Mouse (Mus musculus): ENCODE data around the gene Tspan5. TPM values are rescaled to one million over a fixed set of nuclear protein-coding genes. Genes with fewer than 3 reads are reported as not detected.
A peak's percentile ranks its signal among the peaks of the same experiment; 100 is the strongest.

Gene Tspan5
- polyA plus RNA-seq, 1 experiment from 2014 or later = 11.5 TPM

GRCm38 (mm10) chr3:138858649-138859048 lies 116.7 kb downstream of the Tspan5 start:
- Histone ChIP-seq H3K36me3 (ENCODE audit: control insufficient read depth, insufficient read depth, low read length) (no peaks in the 10 kb centered on the region), H3K4me1 (ENCODE audit: control insufficient read depth, insufficient read depth, low read length) (peaks cover 18% of the 10 kb centered on the region), H3K27ac (ENCODE audit: low read length) (no peak overlapping the region; the same call in 1 of the 2 replicates), H3K9me3 (ENCODE audit: control insufficient read depth, low read length) (no peaks in the 10 kb centered on the region), H3K9ac (ENCODE audit: low read depth, low read length) (no peak overlapping the region), H3K4me2 (ENCODE audit: low read depth, low read length) (no peak overlapping the region), H3K27me3 (replicated peaks; ENCODE audit: control insufficient read depth, insufficient read depth, low read length) (no peaks in the 10 kb centered on the region), H3K4me3 (ENCODE audit: low read length) (no peak overlapping the region)
- 72% methylated on average over 6 of the region's 6 CpGs for WGBS
- ATAC-seq = no peak

DNA sequence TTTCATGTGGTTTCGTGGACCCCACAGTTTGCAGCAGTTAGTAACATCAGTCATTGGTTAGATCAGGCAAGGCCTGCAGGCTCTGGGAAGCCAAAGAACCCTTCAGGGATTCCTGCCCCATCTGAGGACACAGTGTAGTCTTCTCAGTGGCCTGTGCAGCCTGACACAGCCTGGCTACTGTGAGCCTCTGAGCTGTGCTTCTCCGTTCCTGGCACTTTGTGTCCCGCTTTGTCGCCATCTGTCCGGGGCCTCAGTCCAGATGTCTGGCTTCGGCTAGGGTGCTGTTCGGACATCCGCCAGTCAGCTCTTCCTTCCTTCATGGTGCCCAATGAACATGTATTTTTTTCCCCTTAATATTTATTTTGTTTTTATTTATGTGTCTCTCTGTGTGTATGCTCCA lies 117.2 kb downstream of the Tspan5 start:
- Histone ChIP-seq H3K27me3 (replicated peaks; ENCODE audit: control insufficient read depth, insufficient read depth, low read length) (no peaks in the 10 kb centered on the region), H3K4me3 (ENCODE audit: low read length) (no peak overlapping the region), H3K9ac (ENCODE audit: low read depth, low read length) (no peak overlapping the region), H3K27ac (ENCODE audit: low read length) (no peak overlapping the region), H3K36me3 (ENCODE audit: control insufficient read depth, insufficient read depth, low read length) (no peaks in the 10 kb centered on the region), H3K9me3 (ENCODE audit: control insufficient read depth, low read length) (no peaks in the 10 kb centered on the region), H3K4me2 (ENCODE audit: low read depth, low read length) (no peak overlapping the region), H3K4me1 (ENCODE audit: control insufficient read depth, insufficient read depth, low read length) (peaks cover 18% of the 10 kb centered on the region)
- 81% methylated on average over 8 of the region's 8 CpGs for WGBS
- no peak for ATAC-seq

DNA sequence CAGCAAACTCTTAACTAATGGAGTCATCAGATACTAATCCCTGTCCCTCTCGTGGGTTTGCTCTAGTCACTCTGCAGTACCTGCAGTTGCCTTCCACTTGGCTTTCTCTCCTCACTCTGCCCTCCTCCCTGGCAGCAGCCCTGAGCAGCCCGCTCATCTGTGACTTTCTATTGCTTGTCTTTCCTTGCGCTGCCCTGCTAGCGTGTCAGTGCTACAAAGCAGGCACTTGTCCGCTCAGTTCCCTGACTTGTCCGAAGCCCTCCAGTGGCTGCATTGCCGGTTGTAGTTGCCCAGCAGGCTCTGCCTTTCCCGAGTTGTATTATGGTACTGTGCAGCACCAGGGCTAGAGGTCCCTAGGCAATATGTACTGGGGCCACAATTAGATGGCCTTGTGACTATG lies 117.7 kb downstream of the Tspan5 start:
- no peak overlapping the region for H3K27ac ChIP-seq (ENCODE audit: low read length)
- no peaks in the 10 kb centered on the region for H3K27me3 ChIP-seq (replicated peaks; ENCODE audit: control insufficient read depth, insufficient read depth, low read length)
- peaks cover 18% of the 10 kb centered on the region for H3K4me1 ChIP-seq (ENCODE audit: control insufficient read depth, insufficient read depth, low read length)
- no peak for ATAC-seq
- no peak overlapping the region for H3K4me2 ChIP-seq (ENCODE audit: low read depth, low read length)
- 74% methylated on average over 8 of the region's 8 CpGs for WGBS
- no peak overlapping the region for H3K9ac ChIP-seq (ENCODE audit: low read depth, low read length)
- no peaks in the 10 kb centered on the region for H3K36me3 ChIP-seq (ENCODE audit: control insufficient read depth, insufficient read depth, low read length)
- no peak overlapping the region for H3K4me3 ChIP-seq (ENCODE audit: low read length)
- H3K9me3 ChIP-seq (ENCODE audit: control insufficient read depth, low read length) = no peaks in the 10 kb centered on the region

- 47% methylated on average over 11 of the region's 11 CpGs for WGBS
- no peaks in the 10 kb centered on the region for H3K27me3 ChIP-seq (replicated peaks; ENCODE audit: control insufficient read depth, insufficient read depth, low read length)
Observed at GRCm38 (mm10) chr3:138860257-138860760, 118.3 kb downstream of the Tspan5 start.

DNA sequence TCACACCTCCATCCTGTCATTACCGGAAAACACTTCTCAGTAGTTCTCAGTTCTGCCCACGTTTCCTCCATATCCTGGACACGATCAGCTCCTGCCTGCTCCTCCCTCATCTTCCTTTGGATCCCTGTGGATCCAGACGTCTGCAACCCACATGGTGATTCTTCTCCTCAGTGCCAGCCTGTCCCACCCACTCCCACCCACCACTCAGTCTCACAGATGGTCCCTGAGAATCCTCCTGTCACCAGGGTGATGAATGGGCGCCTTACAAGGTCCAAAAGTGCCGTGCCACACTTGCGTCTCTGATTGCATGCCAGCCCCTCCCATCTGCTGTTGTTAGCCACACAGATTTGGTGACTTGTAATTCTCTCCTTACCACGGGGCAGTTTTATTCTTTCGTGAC lies 119.0 kb downstream of the Tspan5 start:
- H3K36me3 ChIP-seq (ENCODE audit: control insufficient read depth, insufficient read depth, low read length) = no peaks in the 10 kb centered on the region
- H3K9me3 ChIP-seq (ENCODE audit: control insufficient read depth, low read length) = no peaks in the 10 kb centered on the region
- H3K27me3 ChIP-seq (replicated peaks; ENCODE audit: control insufficient read depth, insufficient read depth, low read length) = no peaks in the 10 kb centered on the region
- H3K4me3 ChIP-seq (ENCODE audit: low read length) = no peak overlapping the region
- H3K4me2 ChIP-seq (ENCODE audit: low read depth, low read length) = no peak overlapping the region
- no peak overlapping the region for H3K27ac ChIP-seq (ENCODE audit: low read length)
- ATAC-seq = no peak
- WGBS = 61% methylated on average over 9 of the region's 9 CpGs
- no peak overlapping the region for H3K9ac ChIP-seq (ENCODE audit: low read depth, low read length)
- peaks cover 18% of the 10 kb centered on the region for H3K4me1 ChIP-seq (ENCODE audit: control insufficient read depth, insufficient read depth, low read length)

More at GRCm38 (mm10) chr3:138860257-138860760, 118.3 kb downstream of the Tspan5 start:
- Histone ChIP-seq H3K4me2 (ENCODE audit: low read depth, low read length) (no peak overlapping the region), H3K9ac (ENCODE audit: low read depth, low read length) (peak overlapping the region; percentile 1; the same call in 1 of the 2 replicates), H3K9me3 (ENCODE audit: control insufficient read depth, low read length) (no peaks in the 10 kb centered on the region), H3K27ac (ENCODE audit: low read length) (no peak overlapping the region), H3K4me3 (ENCODE audit: low read length) (no peak overlapping the region), H3K4me1 (ENCODE audit: control insufficient read depth, insufficient read depth, low read length) (peaks cover 18% of the 10 kb centered on the region), H3K36me3 (ENCODE audit: control insufficient read depth, insufficient read depth, low read length) (no peaks in the 10 kb centered on the region)
- ATAC-seq = no peak

DNA sequence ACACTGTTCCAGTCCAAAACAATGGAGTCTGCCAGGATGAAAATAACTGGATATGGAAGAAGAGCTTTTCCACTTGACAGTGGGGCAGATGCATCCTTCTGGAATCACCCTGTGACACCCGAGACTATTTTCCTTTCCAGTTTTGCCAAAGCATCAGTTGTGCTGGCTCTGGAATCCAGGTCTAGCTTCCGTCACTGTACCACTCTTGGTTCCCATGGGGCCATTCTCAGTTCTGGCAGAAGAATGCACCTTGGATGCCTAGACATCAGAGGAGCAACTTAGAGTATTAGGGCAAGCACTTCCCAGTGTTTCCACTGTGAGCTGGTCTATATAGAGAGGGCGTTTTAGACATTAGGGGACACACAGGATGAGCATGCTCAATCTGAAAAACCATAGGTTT lies 119.6 kb downstream of the Tspan5 start:
- Histone ChIP-seq H3K4me1 (ENCODE audit: control insufficient read depth, insufficient read depth, low read length) (peaks cover 18% of the 10 kb centered on the region), H3K4me3 (ENCODE audit: low read length) (no peak overlapping the region), H3K9me3 (ENCODE audit: control insufficient read depth, low read length) (no peaks in the 10 kb centered on the region), H3K36me3 (ENCODE audit: control insufficient read depth, insufficient read depth, low read length) (no peaks in the 10 kb centered on the region), H3K4me2 (ENCODE audit: low read depth, low read length) (no peak overlapping the region), H3K9ac (ENCODE audit: low read depth, low read length) (no peak overlapping the region), H3K27ac (ENCODE audit: low read length) (no peak overlapping the region), H3K27me3 (replicated peaks; ENCODE audit: control insufficient read depth, insufficient read depth, low read length) (no peaks in the 10 kb centered on the region)
- WGBS = 76% methylated on average over 3 of the region's 3 CpGs
- no peak for ATAC-seq

GRCm38 (mm10) chr3:138864166-138864648 lies 122.2 kb downstream of the Tspan5 start:
- no peak overlapping the region for H3K4me3 ChIP-seq (ENCODE audit: low read length)
- H3K27me3 ChIP-seq (replicated peaks; ENCODE audit: control insufficient read depth, insufficient read depth, low read length) = no peaks in the 10 kb centered on the region
- H3K4me2 ChIP-seq (ENCODE audit: low read depth, low read length) = no peak overlapping the region
- H3K36me3 ChIP-seq (ENCODE audit: control insufficient read depth, insufficient read depth, low read length) = no peaks in the 10 kb centered on the region
- no peak; the same call in 1 of the 2 replicates for ATAC-seq
- H3K9ac ChIP-seq (ENCODE audit: low read depth, low read length) = no peak overlapping the region
- whole genome bisulfite sequencing = 75% methylated on average over 12 of the region's 12 CpGs
- no peak overlapping the region for H3K27ac ChIP-seq (ENCODE audit: low read length)
- no peaks in the 10 kb centered on the region; the same call in 1 of the 2 replicates for H3K4me1 ChIP-seq (ENCODE audit: control insufficient read depth, insufficient read depth, low read length)
- no peaks in the 10 kb centered on the region for H3K9me3 ChIP-seq (ENCODE audit: control insufficient read depth, low read length)

DNA sequence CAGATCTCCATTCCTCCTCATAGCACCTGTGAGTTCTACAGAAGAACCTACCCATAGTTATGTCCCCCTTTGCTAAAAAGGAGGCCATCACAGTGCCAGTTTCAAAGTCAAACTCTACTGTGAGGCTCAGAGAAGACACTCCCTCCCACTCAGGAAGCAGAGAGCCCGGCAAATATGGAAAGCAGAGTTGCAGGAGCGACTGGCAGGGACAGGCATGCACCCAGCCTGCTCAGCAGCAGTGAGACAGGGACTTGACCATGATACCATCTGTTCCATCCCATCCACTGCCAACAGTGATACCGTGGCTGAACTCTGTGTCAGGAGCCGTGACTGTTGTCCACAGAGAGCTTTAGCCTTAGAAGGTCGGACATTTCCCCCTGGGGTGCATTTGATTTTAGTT lies 123.3 kb downstream of the Tspan5 start:
- 80% methylated on average over 5 of the region's 5 CpGs for WGBS
- H3K27ac ChIP-seq (ENCODE audit: low read length) = no peak overlapping the region

GRCm38 (mm10) chr3:138867149-138867848 lies 125.3 kb downstream of the Tspan5 start:
- Histone ChIP-seq H3K4me3 (ENCODE audit: low read length) (no peak overlapping the region), H3K36me3 (ENCODE audit: control insufficient read depth, insufficient read depth, low read length) (no peaks in the 10 kb centered on the region), H3K27me3 (replicated peaks; ENCODE audit: control insufficient read depth, insufficient read depth, low read length) (no peaks in the 10 kb centered on the region), H3K9me3 (ENCODE audit: control insufficient read depth, low read length) (no peaks in the 10 kb centered on the region), H3K9ac (ENCODE audit: low read depth, low read length) (no peak overlapping the region), H3K4me2 (ENCODE audit: low read depth, low read length) (no peak overlapping the region), H3K4me1 (ENCODE audit: control insufficient read depth, insufficient read depth, low read length) (no peaks in the 10 kb centered on the region; the same call in 1 of the 2 replicates), H3K27ac (ENCODE audit: low read length) (no peak overlapping the region)
- no peak; the same call in 1 of the 2 replicates for ATAC-seq
- 55% methylated on average over 16 of the region's 16 CpGs for WGBS

More for the DNA sequence above, 123.3 kb downstream of the Tspan5 start:
- Histone ChIP-seq H3K36me3 (ENCODE audit: control insufficient read depth, insufficient read depth, low read length) (no peaks in the 10 kb centered on the region), H3K4me1 (ENCODE audit: control insufficient read depth, insufficient read depth, low read length) (no peaks in the 10 kb centered on the region; the same call in 1 of the 2 replicates), H3K9ac (ENCODE audit: low read depth, low read length) (no peak overlapping the region), H3K4me2 (ENCODE audit: low read depth, low read length) (no peak overlapping the region), H3K27me3 (replicated peaks; ENCODE audit: control insufficient read depth, insufficient read depth, low read length) (no peaks in the 10 kb centered on the region), H3K4me3 (ENCODE audit: low read length) (no peak overlapping the region), H3K9me3 (ENCODE audit: control insufficient read depth, low read length) (no peaks in the 10 kb centered on the region)
- ATAC-seq = no peak
